Mouse (Mus musculus) brain, embryonic 14.5 days (tissue): ENCODE results near the gene Pdxk.

ENCODE experiments used
- CTCF ChIP-seq: fragments of 200-500 bp; IDR thresholded peaks from 2 replicates; pipeline ENCODE4 v1.5.1; 2012; ENCODE audit warnings: inconsistent platforms, mild to moderate bottlenecking, moderate library complexity, borderline replicate concordance; ENCODE audit not compliant: insufficient read depth, insufficient read length; ENCODE audit errors: extremely low read depth
- POLR2A ChIP-seq: fragments of 200-500 bp; IDR thresholded peaks from 2 replicates; pipeline ENCODE4 v1.6.1; 2012; ENCODE audit warnings: mild to moderate bottlenecking, inconsistent platforms, borderline replicate concordance; ENCODE audit not compliant: poor library complexity, insufficient read depth, insufficient read length, severe bottlenecking; ENCODE audit errors: extremely low read depth

- TF ChIP-seq POLR2A (peak; percentile 48; the same call in 1 of the 2 replicates), CTCF (peak; percentile 100)
Observed at GRCm38 (mm10) chr10:78412319-78413151, 52.2 kb downstream of the Pdxk start, which contains the start of gene Rrp1.
